Mouse (Mus musculus) 416B (cell line): ENCODE data around the gene Gm13698.
"Not testable (repeated sequence)": the region's sequence is repeated elsewhere in the genome, so short reads cannot be mapped to it uniquely, and the experiment has no call there.

ENCODE experiments used
- DNase-seq: peaks from one replicate; pipeline ENCODE4 v3.0.0; 2011; ENCODE audit warnings: low read depth

Gm13698 gene

DNA sequence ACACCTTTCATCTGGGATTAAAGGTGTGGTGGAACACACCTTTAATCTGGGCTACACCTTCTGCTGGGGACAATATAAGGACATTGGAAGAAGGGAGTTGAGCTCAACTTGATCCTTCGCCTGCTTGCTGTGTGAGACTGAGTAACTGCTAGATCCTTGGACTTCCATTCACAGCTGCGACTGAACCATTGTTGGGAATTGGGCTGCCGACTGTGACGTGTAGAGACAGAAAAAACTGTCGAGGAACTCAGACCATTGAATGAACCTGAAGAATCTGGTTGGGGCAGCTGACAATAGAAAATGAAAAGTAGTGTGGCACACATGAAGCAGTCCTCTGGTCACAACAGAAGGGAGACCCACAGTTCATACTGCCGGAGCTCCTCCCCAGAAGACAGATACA lies at the start of gene Gm13698:
Gene Gm13698 (plus strand): TSS at position 301 of the 400 bp plus-strand sequence.
- not testable (repeated sequence) for DNase-seq

DNA sequence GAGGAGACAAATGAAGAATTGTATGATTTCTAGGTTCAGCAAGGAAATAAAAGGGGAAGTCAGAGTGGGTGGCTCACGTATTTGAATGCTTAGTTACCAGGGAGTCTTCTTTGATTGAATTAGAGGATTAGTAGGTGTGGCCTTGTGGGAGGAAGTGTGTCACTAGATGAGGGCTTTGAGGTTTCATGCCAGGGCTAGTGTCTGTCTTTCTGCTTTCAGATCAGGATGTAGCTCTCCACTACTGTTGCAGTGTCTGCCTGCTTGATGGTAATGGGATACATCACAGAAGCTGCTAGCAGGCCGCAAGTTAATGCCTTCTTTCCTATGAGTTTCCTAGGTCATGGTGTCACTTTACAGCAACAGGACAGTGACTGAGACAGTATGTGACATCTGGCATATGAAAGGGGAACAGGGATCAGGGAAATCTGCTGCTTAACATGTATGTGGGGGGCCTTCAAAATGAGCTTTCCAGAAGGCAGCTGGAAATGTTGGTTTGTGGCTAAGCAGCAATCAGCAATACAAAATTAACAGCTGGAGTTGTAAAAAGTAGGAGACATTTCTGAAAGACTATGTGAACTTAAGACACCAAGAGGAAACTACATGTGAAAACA lies 25.9 kb upstream of the Gm13698 start:
- peak; percentile 94 for DNase-seq

DNA sequence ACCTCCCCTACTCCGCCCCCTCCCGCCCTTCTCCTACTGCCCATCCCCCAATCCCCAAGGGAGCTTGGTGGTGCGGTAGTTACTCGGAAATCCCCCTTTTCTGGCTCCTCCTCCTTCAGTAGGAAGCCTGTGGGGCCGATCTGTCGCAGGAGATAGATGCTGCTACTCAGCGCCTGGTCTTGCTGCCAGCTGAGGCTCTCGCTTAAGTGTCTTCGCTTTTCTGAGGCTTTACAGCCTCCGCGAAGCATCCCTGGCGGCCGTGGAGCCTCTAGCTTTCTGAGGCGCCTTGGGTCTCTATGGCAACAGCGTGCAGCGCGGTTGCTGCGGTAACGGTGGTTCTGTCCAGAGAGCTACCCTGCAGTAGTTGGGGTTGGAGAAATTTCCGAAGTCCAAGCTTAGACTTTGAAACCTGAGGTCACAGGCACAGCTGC lies 14.5 kb upstream of the Gm13698 start, which contains the start of gene Zswim2:
Gene Zswim2 (minus strand): TSS at position 298 of the 431 bp plus-strand sequence.
- DNase-seq, result no peak

DNA sequence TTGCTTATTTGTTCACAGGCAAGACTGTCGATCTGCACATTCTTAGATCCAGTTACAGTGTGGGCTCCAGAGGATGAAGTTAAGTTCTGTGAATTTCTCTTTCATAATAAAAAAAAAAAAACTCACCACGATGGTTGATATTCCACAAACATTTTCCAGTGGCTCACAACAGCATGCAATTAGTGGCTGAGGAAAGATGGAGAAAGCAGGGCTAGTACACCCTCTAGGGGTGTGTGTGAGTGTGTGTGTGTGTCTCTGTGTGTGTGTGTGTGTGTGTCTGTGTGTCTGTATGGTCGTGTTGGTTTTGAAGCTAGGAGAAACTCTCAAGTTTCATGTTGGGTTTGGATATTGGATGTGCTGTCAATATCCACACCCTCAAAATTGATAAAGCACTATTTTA lies 14.1 kb upstream of the Gm13698 start:
- DNase-seq, result peak; percentile 16

DNA sequence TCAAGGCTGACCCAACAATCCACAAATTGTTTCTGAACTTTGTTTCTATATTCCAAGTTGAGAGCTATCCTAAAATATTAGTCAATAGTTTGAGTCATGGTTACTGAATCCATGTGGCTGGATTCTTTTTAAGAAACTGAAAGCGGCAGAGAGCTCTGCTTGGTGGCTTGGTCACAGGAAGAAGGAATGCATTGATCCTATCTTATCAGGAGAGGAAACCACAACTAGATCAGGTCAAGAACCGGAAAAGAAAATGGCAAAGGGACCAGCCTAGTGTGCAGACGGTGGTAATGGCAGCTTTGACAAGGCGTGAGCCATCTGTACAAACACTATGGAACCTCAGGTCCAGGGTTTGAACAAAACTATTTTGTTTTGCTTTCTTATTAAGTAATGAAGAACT lies 13.7 kb upstream of the Gm13698 start:
- DNase-seq, result peak; percentile 75

DNA sequence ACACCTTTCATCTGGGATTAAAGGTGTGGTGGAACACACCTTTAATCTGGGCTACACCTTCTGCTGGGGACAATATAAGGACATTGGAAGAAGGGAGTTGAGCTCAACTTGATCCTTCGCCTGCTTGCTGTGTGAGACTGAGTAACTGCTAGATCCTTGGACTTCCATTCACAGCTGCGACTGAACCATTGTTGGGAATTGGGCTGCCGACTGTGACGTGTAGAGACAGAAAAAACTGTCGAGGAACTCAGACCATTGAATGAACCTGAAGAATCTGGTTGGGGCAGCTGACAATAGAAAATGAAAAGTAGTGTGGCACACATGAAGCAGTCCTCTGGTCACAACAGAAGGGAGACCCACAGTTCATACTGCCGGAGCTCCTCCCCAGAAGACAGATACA lies 5.7 kb downstream of the Gm13698 start, which contains the start of gene Gm13693:
Gene Gm13693 (plus strand): TSS at position 301 of the 400 bp plus-strand sequence.
- DNase-seq, result not testable (repeated sequence)

DNA sequence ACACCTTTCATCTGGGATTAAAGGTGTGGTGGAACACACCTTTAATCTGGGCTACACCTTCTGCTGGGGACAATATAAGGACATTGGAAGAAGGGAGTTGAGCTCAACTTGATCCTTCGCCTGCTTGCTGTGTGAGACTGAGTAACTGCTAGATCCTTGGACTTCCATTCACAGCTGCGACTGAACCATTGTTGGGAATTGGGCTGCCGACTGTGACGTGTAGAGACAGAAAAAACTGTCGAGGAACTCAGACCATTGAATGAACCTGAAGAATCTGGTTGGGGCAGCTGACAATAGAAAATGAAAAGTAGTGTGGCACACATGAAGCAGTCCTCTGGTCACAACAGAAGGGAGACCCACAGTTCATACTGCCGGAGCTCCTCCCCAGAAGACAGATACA lies 11.5 kb downstream of the Gm13698 start, which contains the start of gene Gm13695:
Gene Gm13695 (plus strand): TSS at position 301 of the 400 bp plus-strand sequence.
- DNase-seq, result not testable (repeated sequence)

DNA sequence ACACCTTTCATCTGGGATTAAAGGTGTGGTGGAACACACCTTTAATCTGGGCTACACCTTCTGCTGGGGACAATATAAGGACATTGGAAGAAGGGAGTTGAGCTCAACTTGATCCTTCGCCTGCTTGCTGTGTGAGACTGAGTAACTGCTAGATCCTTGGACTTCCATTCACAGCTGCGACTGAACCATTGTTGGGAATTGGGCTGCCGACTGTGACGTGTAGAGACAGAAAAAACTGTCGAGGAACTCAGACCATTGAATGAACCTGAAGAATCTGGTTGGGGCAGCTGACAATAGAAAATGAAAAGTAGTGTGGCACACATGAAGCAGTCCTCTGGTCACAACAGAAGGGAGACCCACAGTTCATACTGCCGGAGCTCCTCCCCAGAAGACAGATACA lies 17.3 kb downstream of the Gm13698 start, which contains the start of gene Gm13696:
Gene Gm13696 (plus strand): TSS at position 301 of the 400 bp plus-strand sequence.
- DNase-seq, result not testable (repeated sequence)

GRCm38 (mm10) chr2:83978633-83979032 lies 23.1 kb downstream of the Gm13698 start, which contains the start of gene Gm13694:
Gene Gm13694 (plus strand): TSS chr2:83978933.
- DNase-seq, result not testable (repeated sequence)

DNA sequence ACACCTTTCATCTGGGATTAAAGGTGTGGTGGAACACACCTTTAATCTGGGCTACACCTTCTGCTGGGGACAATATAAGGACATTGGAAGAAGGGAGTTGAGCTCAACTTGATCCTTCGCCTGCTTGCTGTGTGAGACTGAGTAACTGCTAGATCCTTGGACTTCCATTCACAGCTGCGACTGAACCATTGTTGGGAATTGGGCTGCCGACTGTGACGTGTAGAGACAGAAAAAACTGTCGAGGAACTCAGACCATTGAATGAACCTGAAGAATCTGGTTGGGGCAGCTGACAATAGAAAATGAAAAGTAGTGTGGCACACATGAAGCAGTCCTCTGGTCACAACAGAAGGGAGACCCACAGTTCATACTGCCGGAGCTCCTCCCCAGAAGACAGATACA lies 28.9 kb downstream of the Gm13698 start, which contains the start of gene Gm13697:
Gene Gm13697 (plus strand): TSS at position 301 of the 400 bp plus-strand sequence.
- DNase-seq, result not testable (repeated sequence)

- DNase-seq, result not testable (repeated sequence)
Measured at GRCm38 (mm10) chr2:83990253-83990652, 34.8 kb downstream of the Gm13698 start, which contains the start of gene Gm13691. Gene Gm13691 (plus strand): TSS chr2:83990553.

GRCm38 (mm10) chr2:83993639-83994255 lies 38.3 kb downstream of the Gm13698 start:
- DNase-seq, result peak; percentile 94

GRCm38 (mm10) chr2:83994526-83994925 lies 39.0 kb downstream of the Gm13698 start:
- not testable (repeated sequence) for DNase-seq
